Mouse (Mus musculus) megakaryocyte, adult 5-6 weeks (primary cell): ENCODE measurements around the gene Pdcd1lg2. TPM values are rescaled to one million over a fixed set of nuclear protein-coding genes. Genes with fewer than 3 reads are reported as not detected.

Source experiments
- ATAC-seq: 2 replicates; pipeline ENCODE4 v1.8.0; 2016; ENCODE audit warnings: mild to moderate bottlenecking, inconsistent platforms; ENCODE audit not compliant: poor library complexity, severe bottlenecking
- total RNA-seq, 2 experiments: library from RNA; stranded (forward) in 1 of 2; stranded (reverse) in 1 of 2; fragments of 153-499, 151-499 nt in 1 of 2; fragments of 221-1000, 200-1000 nt in 1 of 2; gene quantifications; 2 replicates each; pipeline versions ENCODE4 v1.2.3 to v1.2.4; 2015 to 2017

Pdcd1lg2 gene
- 0.75 TPM in 1 of 2 replicates, not detected in the other for total RNA-seq (2015)
- total RNA-seq (2017), result 0.44 and 1.8 TPM in 2 replicates

DNA sequence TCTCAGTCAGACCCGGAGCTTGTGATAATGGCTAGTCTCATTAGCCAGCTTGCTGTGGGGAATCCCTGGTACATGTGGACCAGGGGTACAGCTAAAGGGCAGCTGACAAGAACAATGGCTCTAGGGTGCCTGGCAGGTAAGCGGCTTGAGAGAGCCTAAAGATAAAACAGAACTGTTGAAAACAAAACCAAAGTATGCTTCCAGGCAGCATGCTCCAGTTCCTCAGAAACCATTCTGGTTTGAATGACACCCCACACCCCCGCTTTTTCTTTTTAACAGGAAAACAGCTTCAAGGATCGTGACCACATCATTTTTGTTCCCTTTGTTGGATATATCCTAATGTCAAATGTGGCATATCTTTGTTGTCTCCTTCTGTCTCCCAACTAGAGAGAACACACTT lies at the start of gene Pdcd1lg2:
Gene Pdcd1lg2 (plus strand): TSS at position 301 of the 400 bp plus-strand sequence.
- no peak for ATAC-seq

DNA sequence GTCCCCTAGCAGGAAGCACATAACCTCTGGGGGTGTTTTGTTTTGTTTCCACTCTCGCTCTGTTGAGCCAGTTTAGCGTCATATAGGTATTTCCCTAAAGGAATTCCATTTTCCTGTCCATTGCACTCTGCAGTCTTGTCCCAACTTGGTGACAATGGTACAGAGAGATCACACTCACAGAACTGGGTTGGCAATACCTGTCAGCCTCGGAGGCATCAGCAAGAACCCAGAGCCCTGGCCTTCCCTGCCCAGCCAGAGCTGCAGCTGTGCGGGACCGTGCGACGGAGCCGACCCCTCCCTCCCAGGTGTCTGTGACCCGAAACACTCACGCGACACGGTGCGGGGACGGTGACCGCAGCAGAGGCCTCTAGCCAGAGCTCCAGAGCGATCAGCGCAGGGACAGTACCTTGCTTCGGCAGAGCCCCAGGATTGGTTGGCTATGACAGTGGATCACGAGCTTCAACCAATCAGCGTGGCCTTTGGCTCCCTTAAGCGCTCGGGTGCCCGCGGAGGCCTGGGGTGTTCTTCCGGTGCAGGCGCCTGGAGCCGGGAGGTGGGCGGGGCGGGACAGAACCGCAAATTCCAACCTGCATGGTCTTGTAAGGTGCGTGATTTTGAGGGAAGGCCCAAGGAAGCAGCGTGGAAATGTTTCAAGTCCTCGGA lies 49.1 kb upstream of the Pdcd1lg2 start:
- ATAC-seq, result peak; percentile 99

DNA sequence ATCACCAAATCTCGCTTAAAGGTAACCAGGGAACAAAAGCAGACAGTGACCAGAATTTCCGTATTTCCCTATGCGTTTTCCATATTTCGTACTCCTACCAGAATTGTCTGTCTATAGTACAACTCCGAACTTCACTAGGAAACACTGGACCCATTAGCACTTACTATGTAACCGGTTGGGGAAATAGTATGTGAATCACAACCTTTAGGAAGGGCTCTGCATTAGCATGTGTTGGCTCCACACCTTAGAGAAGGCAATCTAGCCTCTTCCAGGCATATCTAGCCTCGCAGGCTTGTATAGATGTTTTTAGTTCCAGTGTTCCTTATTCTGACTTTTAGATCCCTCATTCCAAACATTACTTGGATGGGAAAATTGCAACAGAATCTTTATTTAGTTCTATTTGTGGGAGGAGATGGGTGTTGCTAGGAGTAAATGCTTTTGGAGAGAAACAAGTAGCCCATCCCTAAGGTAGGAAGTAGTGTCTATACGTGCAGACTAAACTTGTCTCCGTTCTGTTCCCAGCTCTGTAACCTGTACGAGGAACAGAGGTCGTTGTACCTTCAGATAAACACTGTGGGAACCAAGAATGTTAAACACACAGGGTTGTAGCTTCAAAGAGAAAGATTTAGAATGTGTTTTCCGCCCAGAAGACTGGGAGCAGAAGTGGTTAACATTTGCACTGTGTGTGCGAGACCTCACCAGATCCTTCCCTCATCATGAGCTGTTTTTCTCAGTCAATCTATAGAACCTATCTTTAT lies 48.4 kb upstream of the Pdcd1lg2 start:
- ATAC-seq, result no peak

DNA sequence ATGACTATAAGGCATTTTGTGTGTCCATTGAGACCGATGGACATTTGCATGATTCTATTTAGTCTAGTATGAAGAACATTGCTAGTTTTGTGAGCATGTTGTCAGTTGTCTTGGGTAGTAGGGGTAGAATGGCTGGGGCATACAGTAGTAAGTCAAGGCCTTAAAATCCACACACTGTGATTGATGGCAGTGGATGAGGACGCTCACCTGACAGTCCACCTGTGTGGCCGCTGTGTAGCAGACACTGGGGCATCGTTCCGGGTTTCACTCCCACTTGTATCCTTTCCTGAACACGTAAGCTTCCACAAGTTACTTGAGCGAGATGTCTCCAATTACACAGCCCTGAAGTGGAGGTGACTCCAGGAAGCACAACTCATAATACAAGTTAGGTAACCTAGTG lies 47.2 kb upstream of the Pdcd1lg2 start:
- no peak for ATAC-seq

DNA sequence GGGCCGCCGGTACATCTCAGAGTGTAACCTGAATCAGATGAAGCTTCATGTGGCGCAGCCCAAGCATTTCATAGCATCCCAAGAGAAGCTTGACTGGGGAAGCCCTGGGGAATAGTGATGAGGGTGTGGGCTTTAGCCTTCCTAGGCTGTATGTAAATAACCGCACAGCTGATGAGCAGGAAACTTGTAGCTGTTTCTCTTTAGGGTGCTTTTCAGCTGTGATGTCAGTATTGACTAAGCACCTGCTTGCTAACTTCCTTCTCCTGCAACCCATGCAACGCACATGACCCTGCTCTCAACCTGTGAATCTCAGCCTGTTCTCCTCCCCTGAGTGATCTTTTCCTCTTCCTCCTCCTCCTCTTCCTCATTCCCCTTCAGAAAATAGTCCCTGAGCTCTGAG lies 46.6 kb upstream of the Pdcd1lg2 start:
- no peak for ATAC-seq

DNA sequence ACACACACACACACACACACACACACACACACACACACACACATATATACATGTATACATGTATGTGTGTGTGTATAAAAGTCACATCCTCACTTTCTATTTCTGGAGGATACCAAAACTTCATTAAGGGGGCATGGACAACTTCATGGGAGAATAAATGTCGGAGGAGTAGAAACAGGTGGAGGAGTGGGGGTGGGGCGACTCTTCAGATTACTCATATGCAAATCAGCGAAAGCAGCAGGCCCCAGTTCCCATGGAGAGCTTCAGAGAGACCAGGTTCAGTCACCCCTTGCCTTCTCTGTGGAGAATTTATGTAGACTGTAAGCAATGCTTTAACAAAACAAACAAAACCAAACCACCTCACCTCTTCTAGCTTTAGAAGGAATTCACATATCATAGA lies 45.6 kb upstream of the Pdcd1lg2 start:
- no peak for ATAC-seq

DNA sequence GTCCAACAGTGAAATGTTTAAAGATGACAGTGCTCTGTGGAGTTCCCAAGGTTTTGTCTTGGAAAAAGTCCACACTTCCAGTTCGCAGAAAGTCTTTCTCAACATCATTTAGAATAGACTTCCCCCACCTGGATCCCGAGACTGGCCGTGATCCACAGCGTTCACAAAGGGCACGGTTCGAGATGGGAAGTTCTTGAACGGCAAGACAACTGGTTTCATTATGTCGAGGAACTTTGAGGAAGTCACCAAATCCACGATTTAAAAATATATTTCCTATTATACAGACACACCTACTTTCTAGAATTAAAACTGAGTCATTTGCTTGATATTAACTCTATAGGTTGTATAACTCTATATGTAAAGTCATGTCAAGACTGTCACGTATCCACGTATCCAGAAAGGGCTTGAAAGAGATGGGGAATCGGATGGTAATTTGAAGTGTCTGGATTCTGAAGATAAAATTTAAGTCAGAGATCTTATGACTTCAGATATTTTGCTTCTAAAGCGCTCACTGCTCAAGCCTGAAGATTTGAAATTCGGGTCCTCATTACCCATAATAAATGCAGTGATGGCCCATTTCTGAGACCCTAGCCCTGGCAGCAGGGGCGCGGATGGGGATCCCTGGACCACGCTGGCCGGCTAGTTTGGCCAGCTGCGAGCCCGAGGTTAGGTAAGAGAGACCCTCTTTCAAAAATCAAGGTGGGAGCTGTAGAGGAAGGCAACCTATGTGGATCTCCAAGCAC lies 44.3 kb upstream of the Pdcd1lg2 start:
- no peak for ATAC-seq

DNA sequence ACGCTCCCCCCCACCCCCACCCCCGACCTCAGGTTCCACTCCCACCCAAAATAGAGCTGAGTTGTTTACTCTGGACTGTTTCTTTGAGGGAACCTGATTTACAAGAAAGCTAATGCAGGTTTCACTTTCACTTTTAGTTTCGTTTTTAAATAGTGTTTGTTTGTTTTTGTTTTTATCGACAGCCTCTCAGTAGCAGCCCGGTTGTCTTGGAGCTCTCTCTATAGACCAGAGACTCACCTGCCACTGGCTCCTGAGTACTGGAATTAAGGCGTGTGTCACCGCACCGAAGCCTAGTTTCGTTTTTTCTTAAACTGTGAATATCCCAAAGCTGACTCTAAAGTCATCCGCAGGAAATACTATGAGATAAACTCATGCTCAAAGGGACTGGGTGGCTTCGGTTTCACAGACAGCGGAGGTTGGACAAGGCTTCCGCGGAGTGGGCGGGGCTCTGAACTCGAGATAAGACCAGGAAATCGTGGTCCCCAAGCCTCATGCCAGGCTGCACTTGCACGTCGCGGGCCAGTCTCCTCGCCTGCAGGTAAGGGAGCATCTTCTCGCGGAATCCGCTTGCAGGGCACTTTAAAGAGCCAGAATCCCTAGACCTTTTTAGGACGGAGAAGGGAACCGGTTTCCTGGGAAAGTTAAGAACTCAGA lies 43.6 kb upstream of the Pdcd1lg2 start, which contains the start of the genes Plgrkt and Cd274:
Gene Plgrkt (minus strand): TSS at position 422 of the 654 bp plus-strand sequence.
Gene Cd274 (plus strand): TSS at position 487 of the 654 bp plus-strand sequence.
- ATAC-seq, result peak; percentile 93

DNA sequence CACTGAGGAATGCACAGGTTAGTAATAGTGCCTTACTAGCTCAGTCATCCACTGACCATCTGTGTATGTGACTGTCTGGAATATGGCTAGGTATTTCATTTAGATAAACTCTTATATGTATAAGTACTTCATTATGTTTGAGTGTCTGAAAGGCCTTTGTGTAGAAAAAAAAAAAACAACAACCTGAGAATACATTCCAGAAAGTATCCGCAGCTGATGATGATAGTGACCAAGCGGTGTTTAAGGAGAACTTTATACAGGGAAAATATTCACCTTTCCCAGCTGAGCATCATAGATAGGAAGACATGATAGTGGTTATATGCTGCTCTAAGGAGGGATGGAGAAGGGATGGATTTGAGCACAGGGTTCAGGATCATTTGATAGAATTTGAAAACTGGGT lies 42.7 kb upstream of the Pdcd1lg2 start:
- ATAC-seq, result no peak

DNA sequence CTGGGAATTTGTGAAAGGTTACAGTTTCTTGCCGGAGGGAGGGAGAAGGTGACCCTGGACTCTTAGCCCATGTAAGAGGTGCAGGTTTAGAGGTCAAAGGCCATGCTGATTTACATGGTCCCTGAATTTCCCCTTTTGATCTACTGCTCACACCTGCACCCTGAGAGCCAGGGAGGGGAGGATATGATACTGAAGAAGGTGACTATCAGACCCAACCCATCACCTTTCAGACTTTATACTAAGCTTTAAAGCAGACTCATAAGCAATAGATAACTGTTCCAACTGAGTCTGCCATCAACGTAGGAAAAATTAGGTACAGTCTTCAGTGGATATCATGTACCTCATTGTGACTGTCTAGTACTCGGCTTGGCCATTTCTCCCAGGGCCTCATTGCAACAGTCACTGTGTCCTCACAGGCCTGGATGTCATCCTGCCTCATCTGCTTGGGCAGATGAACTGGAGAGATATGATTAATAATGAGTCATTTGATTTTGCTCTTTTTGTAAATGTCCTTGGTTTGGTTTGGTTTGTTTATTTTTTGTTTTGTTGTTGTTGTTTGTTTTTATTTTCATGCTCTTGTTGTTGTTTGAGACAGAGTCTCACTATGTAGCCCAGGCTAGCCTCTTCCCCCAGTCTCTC lies 41.9 kb upstream of the Pdcd1lg2 start:
- ATAC-seq, result no peak

DNA sequence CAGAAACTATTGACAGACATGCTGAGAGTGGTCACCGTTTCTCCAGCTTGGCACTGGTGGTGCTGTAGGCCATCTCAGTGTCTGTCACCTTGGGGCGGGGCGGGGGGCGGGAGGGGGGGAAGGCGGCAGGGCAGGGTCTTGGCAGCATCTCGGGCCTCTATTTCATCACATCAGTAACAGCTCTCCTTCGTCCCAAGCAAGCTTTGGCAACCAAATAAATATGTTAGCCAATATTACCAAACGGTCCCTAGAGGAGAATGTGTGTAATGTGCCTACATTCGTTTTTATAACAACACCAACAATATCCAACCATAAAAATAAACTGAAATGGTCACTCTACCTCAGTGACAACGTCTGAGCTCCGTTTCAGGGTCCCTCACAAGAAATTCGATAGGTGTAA lies 40.6 kb upstream of the Pdcd1lg2 start:
- ATAC-seq, result no peak

DNA sequence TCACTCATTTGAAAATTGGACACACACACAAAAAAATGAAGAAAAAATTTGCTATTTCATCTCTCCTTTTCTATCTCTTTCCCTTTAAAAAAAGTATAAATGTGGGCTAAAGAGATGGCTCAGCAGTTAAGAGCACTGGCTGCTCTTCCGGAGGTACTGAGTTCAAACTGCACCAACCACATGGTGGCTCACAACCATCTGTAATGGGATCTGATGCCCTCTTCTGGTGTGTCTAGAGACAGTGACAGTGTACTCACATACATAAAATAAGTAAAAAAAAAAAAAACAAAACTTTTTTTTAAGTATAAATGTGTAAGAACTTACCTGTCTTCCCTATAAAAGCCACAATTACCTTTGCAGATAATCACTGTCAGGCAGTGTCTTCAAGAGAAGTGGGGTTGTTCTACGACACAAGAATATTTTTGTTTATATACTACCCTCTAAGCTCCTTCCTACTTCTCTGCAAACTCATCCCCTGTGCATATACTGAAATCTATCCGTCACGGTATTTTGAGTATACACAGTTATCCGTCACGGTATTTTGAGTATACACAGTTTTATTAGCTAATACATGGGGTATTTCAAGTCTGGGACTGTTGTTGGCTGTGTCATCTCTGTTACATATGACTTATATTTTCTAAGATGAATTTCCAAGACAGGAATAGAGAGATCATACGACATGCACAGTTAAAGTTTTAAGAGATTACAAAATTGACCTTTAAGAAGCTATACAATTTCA lies 40.0 kb upstream of the Pdcd1lg2 start:
- ATAC-seq, result no peak

DNA sequence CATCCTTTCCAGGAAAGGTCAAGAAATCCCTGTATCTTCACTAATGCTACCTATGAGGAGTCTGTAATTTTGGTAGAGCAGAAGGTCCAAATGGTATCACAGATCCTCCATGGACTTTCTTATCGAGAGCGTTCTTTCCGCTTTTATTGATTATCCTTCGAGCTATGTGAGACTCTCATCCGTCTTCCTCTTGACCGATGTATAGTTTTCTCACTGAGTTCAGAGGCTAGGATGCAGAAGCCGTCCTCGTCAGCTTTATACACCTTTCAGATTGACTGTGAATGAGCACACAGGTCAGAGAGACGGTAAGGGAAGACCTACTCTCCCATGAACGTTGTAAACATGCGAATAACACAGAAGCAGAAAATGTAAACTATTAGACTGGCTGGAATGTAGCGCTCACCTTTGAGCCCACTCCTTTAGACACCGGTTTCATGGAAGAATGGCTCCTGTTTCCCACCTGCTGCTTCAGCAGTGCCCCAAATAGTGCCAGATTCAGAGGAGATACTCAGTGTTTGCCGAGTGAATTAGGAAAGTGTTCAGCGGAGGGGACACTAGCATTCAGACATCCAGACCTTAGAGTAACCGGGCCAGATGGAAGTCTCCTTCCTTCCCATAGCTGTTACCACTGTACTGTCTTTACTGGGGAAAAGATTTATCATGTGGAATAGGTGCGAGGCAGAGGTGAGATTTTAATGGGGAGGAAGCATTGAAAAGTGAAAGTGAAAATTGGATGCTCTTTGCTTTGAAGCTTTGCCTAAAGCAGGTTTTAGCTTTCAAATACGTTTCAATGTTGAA lies 39.2 kb upstream of the Pdcd1lg2 start:
- peak; percentile 15; the same call in 1 of the 2 replicates for ATAC-seq

DNA sequence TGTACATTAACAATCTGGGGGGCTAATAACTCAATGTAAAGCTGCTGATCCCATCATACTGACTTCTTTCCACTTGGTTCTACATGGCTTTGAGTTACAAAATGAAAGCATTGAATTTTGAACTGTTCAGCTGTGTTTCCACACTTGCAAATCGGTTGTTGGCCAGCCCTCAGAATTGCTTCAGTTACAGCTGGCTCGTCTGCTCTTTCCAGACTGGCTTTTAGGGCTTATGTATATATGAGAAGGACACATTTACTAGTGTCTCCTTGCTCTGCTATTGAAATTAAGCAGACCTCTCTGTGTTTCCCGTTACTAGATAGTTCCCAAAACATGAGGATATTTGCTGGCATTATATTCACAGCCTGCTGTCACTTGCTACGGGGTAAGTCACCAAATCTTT lies 38.6 kb upstream of the Pdcd1lg2 start:
- peak; percentile 17 for ATAC-seq

DNA sequence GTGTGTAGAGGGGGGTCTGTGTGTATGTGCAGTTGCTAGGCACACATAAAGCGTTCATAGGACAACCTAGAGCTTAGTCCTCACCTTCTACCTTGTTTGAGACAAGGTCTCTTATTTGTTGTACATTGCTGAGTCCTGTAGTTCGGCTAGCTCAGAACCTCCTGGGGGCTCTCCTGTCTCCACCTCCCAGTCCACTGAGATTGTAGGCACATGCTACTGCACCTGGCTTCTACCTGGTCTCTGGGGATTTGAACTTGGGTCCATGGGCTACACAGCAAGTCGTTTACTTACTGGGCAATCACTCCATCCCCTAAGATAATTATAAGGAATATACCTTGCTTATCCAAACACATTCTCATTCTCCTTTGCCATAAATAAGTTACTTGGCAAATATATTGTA lies 38.1 kb upstream of the Pdcd1lg2 start:
- ATAC-seq, result no peak

DNA sequence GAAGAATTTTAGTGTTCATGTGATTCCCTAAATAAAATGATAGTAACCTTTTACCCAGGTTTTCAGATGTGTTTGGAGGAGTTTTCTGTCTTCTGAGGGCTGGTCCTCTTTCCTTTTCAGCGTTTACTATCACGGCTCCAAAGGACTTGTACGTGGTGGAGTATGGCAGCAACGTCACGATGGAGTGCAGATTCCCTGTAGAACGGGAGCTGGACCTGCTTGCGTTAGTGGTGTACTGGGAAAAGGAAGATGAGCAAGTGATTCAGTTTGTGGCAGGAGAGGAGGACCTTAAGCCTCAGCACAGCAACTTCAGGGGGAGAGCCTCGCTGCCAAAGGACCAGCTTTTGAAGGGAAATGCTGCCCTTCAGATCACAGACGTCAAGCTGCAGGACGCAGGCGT lies 37.3 kb upstream of the Pdcd1lg2 start:
- no peak for ATAC-seq

DNA sequence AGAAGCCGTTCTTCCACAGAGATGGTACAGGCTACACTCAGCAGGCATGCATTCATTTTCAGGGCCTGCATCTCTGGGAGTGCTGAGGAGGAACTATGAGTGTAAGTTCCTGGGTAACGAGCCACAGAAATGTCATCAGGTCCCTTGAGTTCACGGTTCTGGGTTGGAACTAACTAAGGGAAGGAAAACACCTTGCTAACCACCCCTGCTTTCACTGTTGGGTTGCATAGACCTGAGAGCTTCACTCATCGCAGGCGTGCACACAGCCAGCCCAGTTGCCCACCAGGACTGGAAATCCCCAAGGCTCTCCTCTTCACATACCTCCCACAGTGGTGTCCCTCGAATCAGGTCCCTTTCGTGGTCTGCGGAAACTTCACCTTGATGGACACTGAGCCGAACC lies 35.8 kb upstream of the Pdcd1lg2 start:
- no peak for ATAC-seq

DNA sequence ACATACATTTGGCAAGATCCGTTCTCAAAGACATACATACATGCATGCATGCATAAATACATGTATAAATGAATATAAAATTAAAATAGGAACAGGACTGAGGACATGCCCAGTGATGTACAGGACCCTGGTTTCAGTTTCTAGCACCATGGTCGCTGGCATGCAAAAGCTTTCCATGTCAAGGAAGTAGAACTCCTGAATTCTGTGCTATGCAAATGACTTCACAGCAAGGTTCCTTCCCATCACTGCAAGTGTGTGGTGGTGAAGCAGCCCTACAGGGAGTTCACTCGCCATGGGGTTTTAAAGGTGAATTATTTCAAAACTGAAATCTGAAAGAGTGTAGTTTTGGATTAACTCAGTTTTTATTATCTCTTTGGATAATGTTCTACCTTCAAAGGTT lies 34.3 kb upstream of the Pdcd1lg2 start:
- ATAC-seq, result no peak
